Mouse (Mus musculus) limb, embryonic 13.5 days (tissue): ENCODE results near the gene Arhgap24. TPM values are rescaled to one million over a fixed set of nuclear protein-coding genes. Genes with fewer than 3 reads are reported as not detected.

Source experiments
- ATAC-seq: fragments of 200-750 bp; cut with Nextera tagmentation; 2 replicates; pipeline ENCODE4 v1.8.0; 2017; ENCODE audit warnings: low read depth, moderate number of reproducible peaks, moderate TSS enrichment; ENCODE audit not compliant: low FRiP score
- H3K27ac ChIP-seq: fragments of 300-500 bp; sonication (generic); 2 replicates; pipeline ENCODE4 v1.5.1; 2015; ENCODE audit warnings: inconsistent platforms, mild to moderate bottlenecking, moderate library complexity
- H3K27me3 ChIP-seq: fragments of 300-500 bp; sonication (generic); 2 replicates; pipeline ENCODE4 v1.6.1; 2015; ENCODE audit warnings: mild to moderate bottlenecking, inconsistent platforms
- H3K36me3 ChIP-seq: fragments of 300-500 bp; sonication (generic); 2 replicates; pipeline ENCODE4 v1.6.1; 2015; ENCODE audit warnings: inconsistent platforms, mild to moderate bottlenecking, moderate library complexity
- H3K4me1 ChIP-seq: fragments of 300-500 bp; sonication (generic); 2 replicates; pipeline ENCODE4 v1.6.1; 2015; ENCODE audit warnings: inconsistent platforms
- H3K4me2 ChIP-seq: fragments of 300-500 bp; sonication (generic); replicated peaks from 2 replicates; pipeline ENCODE4 v1.6.1; 2015; ENCODE audit warnings: inconsistent platforms, mild to moderate bottlenecking, moderate library complexity
- H3K4me3 ChIP-seq: fragments of 300-500 bp; sonication (generic); 2 replicates; pipeline ENCODE4 v1.5.1; 2015; ENCODE audit warnings: moderate library complexity, mild to moderate bottlenecking, inconsistent platforms
- H3K9ac ChIP-seq: fragments of 300-500 bp; sonication (generic); 2 replicates; pipeline ENCODE4 v1.6.1; 2015; ENCODE audit warnings: mild to moderate bottlenecking, inconsistent platforms
- H3K9me3 ChIP-seq: fragments of 300-500 bp; sonication (generic); 2 replicates; pipeline ENCODE4 v1.6.1; 2016; ENCODE audit warnings: inconsistent platforms
- WGBS: fragments of 180-500 bp; shearing (Covaris S2); methylation state at CpG from one replicate; pipeline ENCODE4 v1.1.7; 2015; 5-methylcytosine and 5-hydroxymethylcytosine counted together
- polyA plus RNA-seq: library from polyadenylated mRNA; unstranded; fragments of >200 nt; fragmentation: Nextera tagmentation; extraction: Ambion mirVana; gene quantifications from 2 replicates; pipeline ENCODE4 v1.2.1, GENCODE M21; 2015

Gene Arhgap24
- polyA plus RNA-seq, 1 experiment from 2014 or later, result 21.6 TPM

GRCm38 (mm10) chr5:102465372-102465771 is 15.8 kb upstream of the Arhgap24 start:
- WGBS, result 91% methylated on average over 2 of the region's 2 CpGs
- no peak overlapping the region for H3K9ac ChIP-seq
- no peak overlapping the region for H3K4me3 ChIP-seq
- ATAC-seq, result no peak
- no peaks in the 10 kb centered on the region for H3K27me3 ChIP-seq
- no peak overlapping the region for H3K4me2 ChIP-seq
- no peaks in the 10 kb centered on the region for H3K36me3 ChIP-seq
- peaks cover 3% of the 10 kb centered on the region; the same call in 1 of the 2 replicates for H3K9me3 ChIP-seq
- H3K27ac ChIP-seq, result no peak overlapping the region
- H3K4me1 ChIP-seq, result no peaks in the 10 kb centered on the region; the same call in 1 of the 2 replicates

- no peak overlapping the region for H3K9ac ChIP-seq
- peaks cover 3% of the 10 kb centered on the region; the same call in 1 of the 2 replicates for H3K9me3 ChIP-seq
- 0 out of 2 replicates have a peak overlapping the region, but pooled peaks have one; percentile 10 for H3K27ac ChIP-seq
- H3K4me1 ChIP-seq, result peaks cover 4% of the 10 kb centered on the region
- H3K4me3 ChIP-seq, result no peak overlapping the region
- H3K36me3 ChIP-seq, result no peaks in the 10 kb centered on the region
- H3K27me3 ChIP-seq, result no peaks in the 10 kb centered on the region
- no peak for ATAC-seq
- WGBS, result 20% methylated on average over 3 of the region's 3 CpGs
- H3K4me2 ChIP-seq, result no peak overlapping the region
Measured at GRCm38 (mm10) chr5:102468292-102468691, 12.9 kb upstream of the Arhgap24 start.

- H3K36me3 ChIP-seq, result no peaks in the 10 kb centered on the region
- no peak for ATAC-seq
- H3K27ac ChIP-seq, result no peak overlapping the region
- no peaks in the 10 kb centered on the region for H3K27me3 ChIP-seq
- WGBS, result 67% methylated on average over 2 of the region's 2 CpGs
- H3K9ac ChIP-seq, result no peak overlapping the region
- no peak overlapping the region for H3K4me2 ChIP-seq
- no peak overlapping the region for H3K4me3 ChIP-seq
- peaks cover 3% of the 10 kb centered on the region; the same call in 1 of the 2 replicates for H3K9me3 ChIP-seq
- peaks cover 4% of the 10 kb centered on the region for H3K4me1 ChIP-seq
Measured at GRCm38 (mm10) chr5:102470284-102470683, 10.9 kb upstream of the Arhgap24 start.

GRCm38 (mm10) chr5:102478076-102478475 is 3.1 kb upstream of the Arhgap24 start:
- ATAC-seq, result no peak
- Histone ChIP-seq H3K4me2 (no peak overlapping the region), H3K4me3 (no peak overlapping the region), H3K4me1 (peaks cover 35% of the 10 kb centered on the region), H3K9me3 (no peaks in the 10 kb centered on the region), H3K27ac (no peak overlapping the region), H3K9ac (no peak overlapping the region), H3K27me3 (no peaks in the 10 kb centered on the region), H3K36me3 (no peaks in the 10 kb centered on the region)
- WGBS, result 7% methylated on average over 2 of the region's 2 CpGs

GRCm38 (mm10) chr5:102483285-102483975 is 2.2 kb downstream of the Arhgap24 start:
- Histone ChIP-seq H3K9me3 (no peaks in the 10 kb centered on the region), H3K27me3 (no peaks in the 10 kb centered on the region), H3K36me3 (no peaks in the 10 kb centered on the region), H3K9ac (peak overlapping the region; percentile 78; the same call in 1 of the 2 replicates), H3K4me3 (peak overlapping the region; percentile 67), H3K4me2 (peak overlapping the region; percentile 81), H3K27ac (no peak overlapping the region; the same call in 1 of the 2 replicates), H3K4me1 (peaks cover 45% of the 10 kb centered on the region)
- no peak for ATAC-seq
- 23% methylated on average over 10 of the region's 10 CpGs for WGBS

GRCm38 (mm10) chr5:102491554-102491953 is 10.4 kb downstream of the Arhgap24 start:
- Histone ChIP-seq H3K27ac (peak overlapping the region; percentile 72; the same call in 1 of the 2 replicates), H3K4me1 (peaks cover 17% of the 10 kb centered on the region), H3K27me3 (no peaks in the 10 kb centered on the region), H3K4me2 (peak overlapping the region; percentile 39), H3K9ac (no peak overlapping the region), H3K4me3 (no peak overlapping the region), H3K9me3 (no peaks in the 10 kb centered on the region), H3K36me3 (no peaks in the 10 kb centered on the region)
- WGBS, result 44% methylated on average over 5 of the region's 5 CpGs
- ATAC-seq, result no peak

GRCm38 (mm10) chr5:102492152-102492551 is 11.0 kb downstream of the Arhgap24 start:
- Histone ChIP-seq H3K4me2 (peak overlapping the region; percentile 39), H3K4me1 (peaks cover 21% of the 10 kb centered on the region), H3K27me3 (no peaks in the 10 kb centered on the region), H3K9me3 (no peaks in the 10 kb centered on the region), H3K9ac (no peak overlapping the region), H3K4me3 (no peak overlapping the region), H3K36me3 (no peaks in the 10 kb centered on the region), H3K27ac (peak overlapping the region; percentile 72; the same call in 1 of the 2 replicates)
- ATAC-seq, result peak; percentile 36; the same call in 1 of the 2 replicates
- 51% methylated on average over 9 of the region's 9 CpGs for WGBS

DNA sequence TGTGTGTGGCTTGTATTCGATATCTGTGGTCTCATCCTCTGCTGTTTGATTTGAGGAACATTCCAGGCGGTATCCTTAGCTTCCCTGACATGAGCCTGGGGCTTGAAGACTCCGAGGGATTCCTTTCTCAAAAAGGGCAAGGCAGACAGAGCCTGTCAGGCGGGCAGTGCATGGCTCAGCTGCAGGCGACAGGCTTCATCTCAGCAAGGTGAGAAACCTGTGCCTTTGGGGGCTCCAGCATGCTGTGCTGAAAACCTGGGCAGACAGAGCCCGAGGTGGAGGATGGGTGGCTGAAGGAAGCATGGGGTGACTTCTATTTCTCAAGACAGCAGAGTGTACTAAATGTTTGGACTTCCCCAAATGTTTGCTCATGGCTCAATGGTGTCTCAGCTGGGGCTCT is 13.6 kb downstream of the Arhgap24 start:
- ATAC-seq, result no peak
- 61% methylated on average over 6 of the region's 6 CpGs for WGBS
- Histone ChIP-seq H3K4me1 (peaks cover 22% of the 10 kb centered on the region), H3K9me3 (no peaks in the 10 kb centered on the region), H3K27ac (no peak overlapping the region), H3K4me3 (no peak overlapping the region), H3K36me3 (no peaks in the 10 kb centered on the region), H3K4me2 (no peak overlapping the region), H3K27me3 (no peaks in the 10 kb centered on the region), H3K9ac (no peak overlapping the region)

DNA sequence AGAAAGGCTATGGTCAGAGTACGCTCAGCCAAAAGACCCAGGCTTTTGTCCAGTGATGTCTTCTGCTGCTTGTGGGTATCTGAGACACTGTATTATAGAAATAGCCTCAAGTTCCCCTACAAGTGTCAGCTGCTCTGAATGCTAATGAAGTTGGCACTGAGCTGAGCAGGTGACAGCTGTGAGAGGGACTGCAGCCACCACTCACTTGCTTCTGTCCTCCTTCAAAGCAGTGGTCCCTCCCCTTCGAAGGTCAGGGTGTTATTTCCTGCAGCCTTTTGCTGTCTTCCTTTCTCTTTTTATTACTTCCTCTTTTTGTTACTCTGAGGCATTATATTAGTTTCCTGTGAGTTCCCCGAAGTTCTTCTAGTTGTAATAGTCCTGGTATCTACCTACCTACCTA is 16.0 kb downstream of the Arhgap24 start:
- Histone ChIP-seq H3K27ac (no peak overlapping the region), H3K9ac (no peak overlapping the region), H3K27me3 (no peaks in the 10 kb centered on the region), H3K9me3 (no peaks in the 10 kb centered on the region), H3K4me1 (peaks cover 14% of the 10 kb centered on the region), H3K4me2 (no peak overlapping the region), H3K4me3 (no peak overlapping the region), H3K36me3 (no peaks in the 10 kb centered on the region)
- 56% methylated on average over 3 of the region's 3 CpGs for WGBS
- ATAC-seq, result no peak

DNA sequence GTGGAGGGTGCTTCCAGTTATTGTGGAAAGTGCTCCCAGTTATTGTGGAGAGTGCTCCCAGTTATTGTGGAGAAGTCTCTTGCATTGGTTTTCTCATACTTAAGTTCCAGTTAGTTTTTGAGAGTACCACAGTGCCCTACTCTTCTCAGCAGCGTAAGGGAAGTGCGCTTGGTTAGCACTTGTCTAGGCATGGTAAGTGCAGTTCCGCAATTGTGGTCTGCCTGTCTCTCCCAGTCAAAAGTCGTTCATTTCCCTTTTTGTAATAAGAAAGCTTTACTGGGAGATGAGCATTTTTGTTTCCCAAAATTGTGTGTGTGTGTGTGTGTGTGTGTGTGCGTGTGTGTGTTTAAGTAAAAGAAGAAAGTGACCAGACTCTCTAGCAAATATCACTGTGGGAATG is 17.6 kb downstream of the Arhgap24 start:
- no peak for ATAC-seq
- H3K27ac ChIP-seq, result no peak overlapping the region
- H3K9ac ChIP-seq, result no peak overlapping the region
- no peaks in the 10 kb centered on the region for H3K9me3 ChIP-seq
- WGBS, result 89% methylated on average over 5 of the region's 5 CpGs
- 0 out of 2 replicates have a peak, but pooled peaks cover 1% of the 10 kb centered on the region for H3K36me3 ChIP-seq
- H3K4me3 ChIP-seq, result no peak overlapping the region
- no peaks in the 10 kb centered on the region for H3K27me3 ChIP-seq
- H3K4me2 ChIP-seq, result no peak overlapping the region
- H3K4me1 ChIP-seq, result peaks cover 10% of the 10 kb centered on the region

DNA sequence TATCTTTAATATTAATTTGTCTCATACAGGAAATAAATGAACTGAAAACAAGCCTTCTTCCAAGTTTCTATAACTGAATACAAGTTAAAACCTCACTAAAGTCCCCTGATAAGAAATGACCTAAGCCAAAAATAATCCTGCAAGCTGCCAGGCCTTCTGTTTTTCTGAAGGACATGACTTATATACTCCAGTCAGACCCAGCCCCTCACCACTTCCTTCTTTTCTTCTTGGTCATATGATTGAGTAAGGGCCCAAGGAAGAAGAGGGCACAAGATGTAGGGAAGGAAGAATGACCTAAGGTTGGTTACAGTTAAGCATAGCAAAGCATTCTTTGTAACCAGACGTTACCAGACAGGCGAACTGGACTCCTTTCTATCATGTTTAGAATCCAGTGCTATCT is 21.1 kb downstream of the Arhgap24 start:
- Histone ChIP-seq H3K27ac (no peak overlapping the region), H3K4me3 (no peak overlapping the region), H3K4me1 (no peaks in the 10 kb centered on the region), H3K4me2 (no peak overlapping the region), H3K36me3 (peaks cover 9% of the 10 kb centered on the region; the same call in 1 of the 2 replicates), H3K9me3 (no peaks in the 10 kb centered on the region), H3K9ac (no peak overlapping the region), H3K27me3 (no peaks in the 10 kb centered on the region)
- ATAC-seq, result no peak
- 90% methylated on average over 2 of the region's 2 CpGs for WGBS

- Histone ChIP-seq H3K9me3 (no peaks in the 10 kb centered on the region), H3K4me3 (no peak overlapping the region), H3K36me3 (peaks cover 9% of the 10 kb centered on the region; the same call in 1 of the 2 replicates), H3K27me3 (no peaks in the 10 kb centered on the region), H3K27ac (no peak overlapping the region), H3K4me2 (no peak overlapping the region), H3K9ac (no peak overlapping the region), H3K4me1 (no peaks in the 10 kb centered on the region)
- 89% methylated on average over 3 of the region's 3 CpGs for WGBS
- ATAC-seq, result no peak
Measured at GRCm38 (mm10) chr5:102503066-102503465, 21.9 kb downstream of the Arhgap24 start.
